Mouse (Mus musculus) monocyte, adult 5-6 weeks (primary cell): ENCODE results near the gene Tle2. TPM values are rescaled to one million over a fixed set of nuclear protein-coding genes. Genes with fewer than 3 reads are reported as not detected.

Experiments
- ATAC-seq: fragments of 153-309, 156-312 bp; replicated peaks from 2 replicates; pipeline ENCODE4 v1.8.0; 2017; ENCODE audit warnings: mild to moderate bottlenecking; ENCODE audit not compliant: low TSS enrichment, insufficient number of reproducible peaks, severe bottlenecking, poor library complexity, low FRiP score
- total RNA-seq: library from RNA; stranded (forward); fragments of 200-1000, 200-491, 200-594 nt; gene quantifications from 3 replicates; pipeline ENCODE4 v1.2.3, GENCODE M21; 2017

Tle2 gene
- total RNA-seq, 1 experiment from 2014 or later, result 3.2 TPM

DNA sequence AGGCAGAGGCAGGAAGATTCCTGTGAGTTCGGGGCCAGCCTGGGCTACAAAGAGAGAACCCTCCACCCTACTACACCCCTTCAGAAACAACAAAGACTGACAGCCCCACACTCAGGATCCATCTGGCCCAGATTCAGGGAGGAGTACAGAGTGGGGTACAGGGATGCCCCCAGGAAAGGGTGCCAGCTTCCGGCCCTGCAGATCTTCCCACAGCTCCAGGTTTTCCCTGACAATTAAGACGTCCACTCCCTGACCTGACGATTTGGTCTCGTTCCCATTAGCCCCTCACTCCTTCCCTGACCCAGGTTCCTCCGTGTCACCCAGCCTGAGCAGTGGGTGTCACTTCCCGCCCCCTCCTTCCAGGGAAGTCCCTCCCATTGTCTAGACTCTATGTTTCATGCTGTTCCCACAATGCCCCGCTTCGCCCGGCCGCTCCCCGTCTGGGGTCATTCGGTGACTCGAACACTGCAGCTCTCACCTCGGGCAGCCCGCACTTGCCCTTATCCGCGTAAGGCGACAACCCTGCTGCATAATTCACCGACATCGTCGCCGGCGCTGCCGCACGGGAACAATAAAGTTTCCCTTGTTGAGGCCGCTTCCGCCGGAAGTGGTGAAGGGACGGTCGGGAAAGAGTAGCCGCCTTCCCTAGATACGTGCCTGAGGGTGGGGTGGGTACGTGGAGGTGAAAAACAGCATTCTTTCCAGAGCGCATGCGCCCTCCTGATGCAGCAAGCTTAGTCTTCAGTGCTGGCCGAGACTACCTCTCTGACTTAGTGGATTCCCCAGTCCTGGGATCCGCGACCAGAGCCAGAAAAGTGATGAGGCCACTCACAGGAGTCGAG, 52.9 kb downstream of the Tle2 start, which contains the start of gene Sirt6:
TSS of gene Sirt6 (minus strand) at position 804 of the 842 bp plus-strand sequence.
- ATAC-seq, result peak; percentile 75

DNA sequence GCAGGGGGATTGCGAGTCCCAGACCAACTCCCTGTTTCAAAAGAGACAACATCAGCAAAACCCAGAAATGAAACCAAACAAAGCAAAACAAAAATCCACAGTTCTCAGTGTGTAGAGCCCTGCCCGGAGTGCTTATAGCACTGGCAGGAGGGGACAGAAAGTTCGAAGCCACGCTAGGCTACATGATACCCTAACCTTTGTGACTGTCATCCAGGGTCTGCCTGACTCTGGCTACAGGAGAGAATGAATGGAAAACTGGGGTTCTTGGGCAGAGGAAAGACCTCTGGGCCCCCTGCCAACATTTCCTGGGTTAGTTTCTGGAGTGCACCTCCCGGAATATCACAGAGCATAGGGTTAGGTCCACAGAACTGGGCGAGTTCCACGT, 53.5 kb downstream of the Tle2 start:
- no peak for ATAC-seq

DNA sequence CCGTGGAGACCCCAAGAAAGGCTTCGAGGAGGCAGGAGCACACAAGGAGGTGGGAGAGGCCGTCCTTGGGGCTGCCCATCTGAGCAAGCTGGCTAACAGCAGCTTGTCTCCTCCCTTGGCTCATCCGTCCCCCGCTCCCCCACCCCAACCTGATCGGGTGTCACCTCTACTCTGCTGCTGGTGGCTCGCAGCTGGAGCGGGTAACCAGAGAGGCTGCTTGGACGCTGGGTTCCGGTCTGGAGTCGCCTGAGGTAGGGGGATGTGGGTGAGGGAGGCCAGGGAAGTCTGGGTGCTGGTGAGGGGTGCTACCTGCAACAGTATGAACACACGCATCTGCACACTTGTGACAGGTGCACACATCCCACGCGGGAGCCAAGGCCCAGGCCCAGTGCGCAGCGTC, 54.0 kb downstream of the Tle2 start, which contains the start of gene Ankrd24:
TSS of gene Ankrd24 (plus strand) at position 151 of the 400 bp plus-strand sequence.
- no peak for ATAC-seq

DNA sequence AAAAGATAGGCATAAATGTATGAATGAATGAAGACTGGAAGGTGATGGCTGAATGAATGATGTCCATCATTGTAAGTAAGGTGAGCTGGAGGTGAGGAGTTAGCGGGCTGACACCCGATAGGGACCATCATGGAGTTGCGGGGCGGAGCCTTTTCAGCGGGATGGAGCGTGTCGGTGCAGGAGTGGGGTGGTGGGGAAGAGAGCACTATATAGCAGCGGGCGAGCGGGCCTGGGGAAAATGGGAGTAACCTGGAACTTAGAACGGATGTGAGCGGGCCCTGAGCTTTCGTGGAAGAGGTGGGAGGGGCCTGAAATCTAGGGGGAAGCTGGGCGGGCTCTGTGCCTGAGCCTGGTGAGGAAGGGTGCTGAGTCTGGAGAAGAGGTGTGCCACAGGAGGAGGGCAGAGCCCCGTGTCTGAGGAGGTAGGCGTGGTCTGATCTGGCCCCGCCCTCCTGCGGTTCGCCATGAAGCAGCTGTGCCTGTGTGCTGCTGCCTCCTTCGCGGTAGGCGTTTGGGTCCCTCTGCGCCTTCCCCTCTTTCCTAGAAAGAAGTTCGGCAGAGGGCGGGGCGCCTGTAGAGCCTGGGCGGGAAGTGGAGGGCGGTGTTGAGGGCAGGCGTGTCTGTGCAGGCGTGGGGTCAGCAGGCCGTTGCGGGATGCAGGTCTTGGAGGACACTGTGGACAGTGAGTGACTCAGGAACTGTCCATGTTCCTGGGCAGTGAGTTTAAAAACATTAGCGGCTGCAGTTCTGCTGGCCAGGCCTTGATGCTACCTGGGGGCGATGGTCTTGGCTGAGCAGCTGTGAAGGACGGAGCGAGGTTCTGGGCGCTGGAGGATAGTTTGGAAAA, 59.1 kb downstream of the Tle2 start:
- peak; percentile 79 for ATAC-seq

DNA sequence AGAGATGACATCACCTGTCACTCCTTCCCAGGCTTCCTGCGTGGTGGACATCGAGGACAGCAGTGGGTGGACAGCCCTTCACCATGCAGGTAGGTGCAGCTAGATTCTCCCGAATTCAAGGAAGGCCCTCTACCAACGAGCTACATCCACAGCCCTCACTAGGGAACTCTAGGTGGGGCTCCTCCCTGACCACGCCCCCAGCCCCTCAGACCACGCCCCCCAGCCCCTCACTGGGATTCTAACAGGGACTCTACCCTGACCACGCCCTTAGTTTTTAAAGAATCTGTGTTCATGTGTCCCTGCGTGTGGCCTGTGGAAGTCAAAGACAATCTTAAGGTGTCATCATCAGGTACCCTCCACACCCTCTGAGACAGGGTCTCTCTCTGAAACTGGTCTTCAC, 62.0 kb downstream of the Tle2 start:
- ATAC-seq, result no peak

DNA sequence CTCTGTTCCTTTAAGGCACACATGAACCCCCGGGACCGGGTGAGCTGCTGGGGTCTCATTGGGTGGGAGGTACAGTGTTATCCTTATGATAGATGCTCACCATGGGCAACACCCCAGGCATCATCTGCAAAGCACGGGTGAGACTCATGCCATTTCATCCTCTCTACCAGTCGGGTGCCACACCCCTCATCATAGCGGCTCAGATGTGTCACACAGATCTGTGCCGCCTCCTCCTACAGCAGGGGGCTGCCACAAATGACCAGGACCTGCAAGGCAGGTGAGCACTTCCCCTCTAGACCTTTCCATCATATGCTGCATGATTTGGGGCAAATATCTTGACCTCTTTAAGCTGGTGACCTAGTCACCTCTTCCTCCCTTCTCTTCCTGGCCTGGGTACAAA, 63.7 kb downstream of the Tle2 start:
- ATAC-seq, result no peak

Other genes starting within 250 kb of the Tle2 start
- 0.19 TPM in 1 of 3 replicates, not detected in the others for gene Tbxa2r, start 245.8 kb upstream of the Tle2 start, total RNA-seq
- not detected in 3 replicates for gene Gipc3, start 231.3 kb upstream of the Tle2 start, total RNA-seq
- 28.8 to 40.1 TPM (median 38.7 TPM) in 3 replicates for gene Hmg20b, start 224.1 kb upstream of the Tle2 start, total RNA-seq
- 5.3 to 9.6 TPM (median 6.3 TPM) in 3 replicates for gene Mfsd12, start 217.1 kb upstream of the Tle2 start, total RNA-seq
- 1.4 to 2.4 TPM in 2 of 3 replicates, not detected in the other for gene 4930404N11Rik, start 208.7 kb upstream of the Tle2 start, total RNA-seq
- gene Fzr1, start 196.0 kb upstream of the Tle2 start, total RNA-seq, result 8.2 to 12.9 TPM (median 11.7 TPM) in 3 replicates
- gene Dohh, start 190.1 kb upstream of the Tle2 start, total RNA-seq, result 18.6 to 22.3 TPM (median 20.9 TPM) in 3 replicates
- gene Gm48551, start 190.1 kb upstream of the Tle2 start, total RNA-seq, result 2.3 to 3.7 TPM in 2 of 3 replicates, not detected in the other
- not detected in 3 replicates for gene Gm48552, start 185.6 kb upstream of the Tle2 start, total RNA-seq
- 3.9 to 7.9 TPM (median 6.3 TPM) in 3 replicates for gene Smim24, start 181.5 kb upstream of the Tle2 start, total RNA-seq
- gene Nfic, start 118.9 kb upstream of the Tle2 start, total RNA-seq, result 4.1 to 7.6 TPM (median 5.1 TPM) in 3 replicates
- 0.32 TPM in 1 of 3 replicates, not detected in the others for gene Celf5, start 91.9 kb upstream of the Tle2 start, total RNA-seq
- 42.6 to 86.4 TPM (median 79.6 TPM) in 3 replicates for gene Ncln, start 78.2 kb upstream of the Tle2 start, total RNA-seq
- 20.5 to 50.8 TPM (median 33.5 TPM) in 3 replicates for gene S1pr4, start 74.4 kb upstream of the Tle2 start, total RNA-seq
- gene Gna15, start 50.3 kb upstream of the Tle2 start, total RNA-seq, result 20.3 to 41.0 TPM (median 29.4 TPM) in 3 replicates
- 2.2 to 17.5 TPM (median 15.1 TPM) in 3 replicates for gene Gna11, start 29.4 kb upstream of the Tle2 start, total RNA-seq
- 129 to 254 TPM (median 141 TPM) in 3 replicates for gene Aes, start 15.1 kb upstream of the Tle2 start, total RNA-seq
- gene Tle6, start 26.5 kb downstream of the Tle2 start, total RNA-seq, result not detected in 3 replicates
- 0.75 to 2.4 TPM (median 1.8 TPM) in 3 replicates for gene BC025920, start 31.7 kb downstream of the Tle2 start, total RNA-seq
- 4.8 to 5.8 TPM (median 5.0 TPM) in 3 replicates for gene Sirt6, start 53.2 kb downstream of the Tle2 start, total RNA-seq
- gene Ankrd24, start 54.0 kb downstream of the Tle2 start, total RNA-seq, result 0.38 to 3.9 TPM (median 1.1 TPM) in 3 replicates
- gene Gm10778, start 74.5 kb downstream of the Tle2 start, total RNA-seq, result 1.8 to 5.2 TPM (median 4.2 TPM) in 3 replicates
- gene Zfp433, start 130.3 kb downstream of the Tle2 start, total RNA-seq, result 17.6 to 27.9 TPM (median 19.5 TPM) in 3 replicates
- 1.6 to 10.2 TPM (median 5.0 TPM) in 3 replicates for gene Gm3055, start 196.6 kb downstream of the Tle2 start, total RNA-seq
- gene Gm4767, start 237.6 kb downstream of the Tle2 start, total RNA-seq, result 0.48 to 3.2 TPM in 2 of 3 replicates, not detected in the other